Mouse (Mus musculus) G1E-ER4 (cell line): ENCODE measurements around the gene Arhgap11a. TPM values are rescaled to one million over a fixed set of nuclear protein-coding genes. Genes with fewer than 3 reads are reported as not detected.

ENCODE experiments used
- GATA1 ChIP-seq: IDR thresholded peaks from one replicate; pipeline ENCODE4 v1.8.0; 2012; ENCODE audit warnings: low read length, inconsistent platforms
- polyA plus RNA-seq: library from polyadenylated mRNA; stranded (reverse); fragments of >175 nt; gene quantifications from 2 replicates; pipeline ENCODE4 v1.2.3, GENCODE M21; 2012

Arhgap11a gene
- polyA plus RNA-seq, result 12.4 and 14.2 TPM in 2 replicates

DNA sequence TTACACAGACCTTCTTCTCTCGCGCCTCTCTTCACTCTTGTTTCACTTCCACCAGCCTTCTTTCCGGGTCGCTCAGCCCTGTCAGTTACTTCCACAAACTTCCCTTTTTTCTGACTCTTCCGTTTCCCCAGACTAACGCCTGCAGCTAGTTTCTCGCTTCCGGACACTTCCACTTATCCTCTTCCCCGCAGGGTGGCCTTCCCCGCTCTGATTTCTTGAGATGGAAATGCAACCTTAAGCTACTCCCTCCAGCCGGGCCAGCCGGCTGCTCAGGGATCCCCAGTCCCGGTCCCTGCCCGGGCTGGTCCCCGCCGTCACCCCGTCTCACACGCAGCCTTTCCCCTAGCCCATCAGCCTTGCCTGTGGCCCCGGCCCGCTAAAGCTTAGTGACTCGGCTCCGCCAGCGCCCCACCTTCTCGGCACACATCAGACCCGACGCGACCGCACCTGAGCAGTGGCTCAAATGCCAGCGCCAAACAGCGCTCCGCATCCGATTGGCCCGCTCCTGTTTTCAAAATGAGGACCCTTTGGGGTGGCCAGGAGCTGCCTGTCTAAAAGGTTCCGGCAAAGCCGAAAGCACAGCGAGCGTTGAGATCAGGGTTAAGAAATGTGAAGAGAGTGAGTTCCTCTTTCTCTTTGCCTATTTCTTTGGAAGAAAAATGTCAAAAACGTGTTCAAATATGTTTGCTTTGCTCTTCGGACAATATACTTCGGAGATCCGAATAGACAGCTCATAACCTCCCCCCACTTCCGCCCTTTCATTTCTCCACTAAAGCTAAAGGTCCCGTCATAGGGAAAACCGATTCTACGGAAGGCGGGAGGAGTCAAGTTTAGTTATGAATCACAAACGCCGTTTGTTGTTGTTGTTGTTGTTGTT is at the start of gene Arhgap11a:
Arhgap11a (minus strand) TSS at position 417 of the 877 bp plus-strand sequence.
- no peak for TF ChIP-seq GATA1

DNA sequence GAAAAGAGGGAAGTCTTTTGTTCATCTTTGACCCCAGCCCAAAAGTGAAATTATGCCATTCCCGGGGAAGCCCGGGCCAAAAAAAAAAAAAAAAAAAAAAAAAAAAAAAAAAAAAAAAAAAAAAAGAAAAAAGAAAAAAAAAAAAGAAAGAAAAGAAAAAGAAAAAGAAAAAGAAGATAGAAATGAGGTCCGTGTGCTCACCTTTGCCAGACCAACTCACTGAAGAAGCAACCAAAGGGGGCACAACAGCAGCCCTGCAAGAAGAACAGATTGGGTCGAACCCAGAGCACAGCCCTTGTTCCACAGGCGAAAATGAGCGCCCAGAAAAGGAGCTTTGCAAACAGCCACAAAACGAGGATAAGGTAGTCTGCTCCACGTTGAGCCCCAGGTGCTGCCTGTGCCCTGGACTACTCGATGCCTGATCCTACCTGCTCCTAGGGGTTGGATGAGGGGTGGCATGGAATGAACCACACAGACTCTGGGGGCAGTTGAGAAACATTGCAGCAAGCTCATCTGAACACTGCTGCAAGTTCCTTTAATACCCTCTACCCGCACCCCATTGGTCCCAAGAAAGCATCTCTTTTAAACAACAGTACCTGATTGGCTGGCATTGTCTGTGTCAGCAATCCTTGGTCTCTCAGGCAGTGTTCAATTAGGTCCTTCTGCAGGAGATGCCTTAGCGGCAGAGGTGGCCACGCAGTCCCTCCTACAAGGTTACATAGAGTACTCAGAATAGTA is 45.1 kb upstream of the Arhgap11a start:
- no peak for TF ChIP-seq GATA1

DNA sequence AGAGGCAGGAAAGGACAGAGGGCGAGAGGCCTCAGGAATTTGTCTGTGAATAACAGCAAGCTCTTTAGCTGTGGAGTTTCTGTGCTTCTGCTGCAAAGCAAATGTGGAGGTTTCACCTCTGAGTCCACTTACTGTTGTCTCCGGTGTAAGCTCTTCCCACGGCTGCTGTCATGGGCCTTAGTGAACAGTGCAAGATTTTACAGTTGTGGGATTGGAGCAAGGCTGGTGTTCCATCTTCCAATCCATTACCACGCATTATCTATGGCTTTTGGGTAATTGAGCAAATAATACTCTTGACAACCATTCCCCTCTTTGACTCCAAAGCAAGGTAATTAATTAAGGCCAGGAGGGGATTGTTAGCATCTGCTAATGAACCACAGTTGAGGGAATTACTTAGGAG is 38.7 kb upstream of the Arhgap11a start:
- TF ChIP-seq GATA1, result no peak

DNA sequence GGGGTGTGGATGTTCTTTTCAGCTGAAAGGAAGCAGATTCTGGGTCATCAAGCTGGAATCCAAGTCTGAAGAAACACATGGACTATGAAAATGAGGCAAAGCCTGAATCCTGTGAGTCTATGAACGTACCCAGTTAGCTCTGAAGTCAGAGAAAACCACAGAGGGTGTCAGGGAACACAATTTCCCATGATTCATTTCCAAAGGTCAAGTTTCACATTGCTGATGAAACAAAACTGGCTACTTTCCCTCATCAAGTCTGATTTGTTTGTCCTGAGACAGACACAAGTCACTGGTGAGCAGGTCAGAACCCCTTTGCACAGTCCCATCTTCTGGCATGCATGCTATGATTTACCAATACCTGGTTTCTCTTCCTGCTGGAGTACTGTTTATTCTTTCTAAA is 37.6 kb upstream of the Arhgap11a start:
- TF ChIP-seq GATA1, result no peak

DNA sequence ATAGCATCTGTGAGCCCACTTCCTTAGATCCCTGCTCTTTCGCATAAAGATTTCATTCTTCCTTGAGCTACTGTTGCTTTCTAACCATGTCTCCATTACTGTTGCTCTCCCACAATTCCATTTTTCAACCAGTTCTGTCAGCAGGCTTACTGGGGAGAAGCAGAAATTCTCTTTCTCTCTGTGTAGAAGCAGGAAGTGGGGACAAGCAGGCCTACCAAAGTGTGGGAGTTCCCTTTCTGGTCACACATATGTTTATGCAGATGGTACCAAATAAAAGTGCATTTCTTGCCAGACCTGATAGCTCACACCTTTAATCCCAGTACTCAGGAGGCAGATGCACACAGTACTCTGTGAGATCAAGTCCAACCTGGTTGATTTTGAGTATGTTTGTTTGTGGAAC is 21.7 kb upstream of the Arhgap11a start:
- no peak for TF ChIP-seq GATA1

DNA sequence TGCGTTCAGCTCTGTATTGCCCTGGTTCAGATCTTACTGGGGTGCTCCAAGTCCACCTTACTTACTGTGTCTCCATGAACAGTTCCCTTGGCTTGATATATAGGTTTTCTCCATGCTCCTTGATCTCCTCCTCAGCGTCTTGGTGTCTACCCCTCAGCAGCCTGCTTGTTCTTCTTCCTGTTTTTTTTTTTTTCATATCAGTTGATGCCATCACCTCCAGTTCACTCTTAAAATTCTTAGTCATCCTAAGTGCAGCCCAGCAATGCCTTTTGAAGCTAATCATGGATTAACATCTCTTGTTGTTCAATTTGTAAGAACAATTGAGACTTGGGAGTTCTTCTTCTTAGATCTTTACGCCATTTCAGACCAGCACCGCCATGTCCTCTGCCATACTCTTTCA is 19.9 kb upstream of the Arhgap11a start:
- no peak for TF ChIP-seq GATA1

DNA sequence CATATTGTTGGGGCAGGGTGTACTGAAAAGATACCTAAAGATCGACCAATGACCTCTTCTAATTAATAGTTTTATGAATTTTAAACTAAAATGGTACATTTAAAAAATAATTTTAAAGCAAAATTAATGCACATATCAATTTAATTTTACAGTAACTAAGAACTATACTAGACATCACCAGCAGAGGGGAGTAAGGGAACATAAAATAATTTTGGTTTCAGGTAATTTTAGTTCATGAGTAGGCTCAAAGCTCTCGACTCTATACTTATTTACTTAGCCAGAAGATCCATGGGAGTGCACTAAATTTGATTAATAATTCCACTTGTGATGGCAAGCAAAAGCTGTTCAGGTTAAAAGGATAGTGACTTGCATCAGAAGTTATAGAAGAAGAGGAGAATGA is 17.7 kb upstream of the Arhgap11a start:
- no peak for TF ChIP-seq GATA1

DNA sequence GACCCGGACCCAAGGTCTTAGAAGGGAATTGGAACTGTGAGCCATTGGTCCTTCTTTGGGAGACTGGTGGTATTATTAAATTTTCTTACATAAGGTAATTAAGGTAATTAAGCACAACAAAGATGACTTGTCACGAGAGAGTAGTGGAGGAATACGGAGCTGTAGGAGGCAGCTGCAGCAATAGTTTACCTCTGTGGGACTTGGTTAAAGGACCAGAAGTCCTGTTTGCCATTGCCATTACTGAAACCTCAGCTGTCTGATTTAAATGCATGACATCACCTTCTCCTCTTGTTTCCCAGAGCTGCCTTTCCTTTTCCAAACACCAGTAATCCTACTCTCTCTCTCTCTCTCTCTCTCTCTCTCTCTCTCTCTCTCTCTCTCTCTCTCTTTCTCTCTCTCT is 680 bp upstream of the Arhgap11a start:
- no peak for TF ChIP-seq GATA1

DNA sequence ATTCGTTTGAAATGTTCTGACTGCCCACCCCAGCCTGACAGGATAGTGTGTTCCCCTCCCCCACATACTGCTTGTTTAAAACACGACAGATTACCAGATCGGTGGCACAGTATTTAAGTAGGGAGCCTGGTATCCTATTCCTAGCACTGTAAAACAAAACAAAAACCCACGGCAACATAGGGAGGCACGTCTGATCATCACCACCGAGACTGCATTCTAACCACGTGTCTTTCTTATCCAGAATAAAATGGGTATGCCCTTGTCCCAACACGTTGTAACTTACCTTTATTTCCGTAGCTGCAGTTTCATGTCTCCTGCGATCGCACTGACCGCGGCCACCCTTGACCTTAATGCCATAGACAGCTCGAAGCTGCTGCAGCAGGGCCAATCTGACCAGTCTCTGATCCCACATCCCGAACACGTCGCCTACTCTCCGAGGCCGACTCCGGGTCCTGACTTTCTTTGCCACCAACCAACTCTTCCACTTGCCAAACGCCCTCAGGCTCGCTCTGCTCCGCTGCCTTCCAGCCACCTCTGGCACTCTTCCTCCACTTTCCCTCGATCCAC is 700 bp downstream of the Arhgap11a start:
- TF ChIP-seq GATA1, result no peak

DNA sequence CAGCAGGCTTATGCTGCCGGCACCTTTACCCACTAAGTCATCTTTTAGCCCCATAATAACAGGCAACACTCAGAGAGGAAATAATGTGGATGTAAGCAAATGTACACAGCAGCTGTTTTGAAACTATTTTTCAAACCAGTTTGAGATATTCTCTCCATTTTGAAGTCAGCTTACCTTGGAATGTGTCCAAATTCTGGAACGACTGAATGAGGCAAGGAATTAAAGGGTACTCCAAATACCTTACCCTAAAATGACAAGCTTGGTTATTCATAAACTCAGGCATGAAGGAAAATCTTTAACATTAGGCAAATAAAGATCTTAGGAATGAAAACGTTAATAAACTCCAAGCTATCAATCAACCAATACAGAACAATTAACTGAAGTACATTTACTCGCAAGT is 3.4 kb downstream of the Arhgap11a start:
- TF ChIP-seq GATA1, result no peak

DNA sequence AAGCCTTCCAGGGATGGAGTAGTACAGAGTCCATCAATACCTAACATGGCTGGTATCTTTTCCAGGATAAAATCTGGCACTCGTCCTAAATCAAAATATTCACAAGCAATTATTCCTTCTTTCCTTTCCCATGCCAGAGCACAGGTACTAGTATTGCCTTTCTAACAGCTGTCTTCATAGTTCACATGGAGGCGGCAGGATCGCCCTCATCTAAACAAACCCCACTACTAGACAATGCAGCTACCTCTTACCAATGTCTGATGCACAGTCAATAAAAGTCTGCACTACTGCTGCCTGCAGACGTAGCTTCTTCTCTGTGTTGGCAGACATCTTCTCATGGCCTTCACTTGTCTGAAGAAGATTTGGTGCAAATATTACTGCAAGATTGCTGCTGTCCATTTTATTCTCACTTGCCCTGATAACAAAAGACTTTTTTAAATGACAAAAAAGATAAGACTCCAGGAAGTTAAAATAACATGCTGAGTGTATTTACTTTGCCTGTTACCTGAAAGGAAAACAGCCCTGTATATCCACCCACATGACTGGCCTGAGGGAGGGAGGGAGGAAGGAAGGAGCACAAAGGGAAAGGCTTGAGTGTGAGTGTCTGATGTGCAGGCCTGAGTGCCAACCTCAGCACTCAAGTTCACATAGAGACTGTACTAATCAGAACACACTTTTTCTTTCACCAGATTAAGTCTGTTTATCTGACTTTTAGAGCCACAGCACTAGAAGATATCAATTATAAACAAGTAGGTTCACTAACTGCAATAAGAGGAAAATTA is 6.6 kb downstream of the Arhgap11a start:
- no peak for TF ChIP-seq GATA1

DNA sequence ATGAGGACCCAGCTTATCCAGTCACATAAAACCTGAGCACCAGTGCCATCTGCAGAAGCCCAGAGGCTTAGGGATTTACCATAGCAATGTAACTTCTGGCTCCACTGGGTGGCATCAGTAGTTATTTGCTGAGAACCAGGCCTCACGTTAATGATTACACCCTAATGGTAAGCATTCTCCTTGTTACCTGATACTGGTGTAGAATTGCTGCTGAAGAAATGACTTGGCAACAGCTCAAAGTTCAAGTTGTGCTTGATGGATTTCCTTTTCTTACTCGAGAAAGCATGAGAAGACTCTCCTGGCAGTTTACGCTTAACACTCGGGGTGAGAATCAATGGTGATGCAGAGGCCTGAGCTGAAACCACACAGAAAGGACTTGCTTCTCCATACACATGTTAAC is 9.0 kb downstream of the Arhgap11a start:
- no peak for TF ChIP-seq GATA1

DNA sequence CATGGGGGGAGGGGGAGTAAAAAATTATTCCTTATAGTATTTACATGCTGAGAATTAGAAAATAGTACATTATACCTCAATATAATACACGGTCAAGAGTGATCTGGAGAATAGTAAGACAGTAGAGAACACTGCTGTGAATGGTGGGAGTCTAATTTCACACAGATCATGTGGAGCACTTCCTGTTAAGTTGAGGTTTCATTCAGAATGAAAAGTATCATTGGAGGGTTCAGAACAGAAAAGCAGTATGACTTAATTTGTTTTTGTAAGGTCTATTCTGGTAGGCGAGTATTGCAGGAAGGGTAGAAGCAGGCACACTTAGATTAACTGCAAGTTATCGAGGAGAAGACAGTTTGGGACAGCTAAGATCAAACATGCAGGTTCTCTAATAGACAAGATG is 13.2 kb downstream of the Arhgap11a start:
- no peak for TF ChIP-seq GATA1

DNA sequence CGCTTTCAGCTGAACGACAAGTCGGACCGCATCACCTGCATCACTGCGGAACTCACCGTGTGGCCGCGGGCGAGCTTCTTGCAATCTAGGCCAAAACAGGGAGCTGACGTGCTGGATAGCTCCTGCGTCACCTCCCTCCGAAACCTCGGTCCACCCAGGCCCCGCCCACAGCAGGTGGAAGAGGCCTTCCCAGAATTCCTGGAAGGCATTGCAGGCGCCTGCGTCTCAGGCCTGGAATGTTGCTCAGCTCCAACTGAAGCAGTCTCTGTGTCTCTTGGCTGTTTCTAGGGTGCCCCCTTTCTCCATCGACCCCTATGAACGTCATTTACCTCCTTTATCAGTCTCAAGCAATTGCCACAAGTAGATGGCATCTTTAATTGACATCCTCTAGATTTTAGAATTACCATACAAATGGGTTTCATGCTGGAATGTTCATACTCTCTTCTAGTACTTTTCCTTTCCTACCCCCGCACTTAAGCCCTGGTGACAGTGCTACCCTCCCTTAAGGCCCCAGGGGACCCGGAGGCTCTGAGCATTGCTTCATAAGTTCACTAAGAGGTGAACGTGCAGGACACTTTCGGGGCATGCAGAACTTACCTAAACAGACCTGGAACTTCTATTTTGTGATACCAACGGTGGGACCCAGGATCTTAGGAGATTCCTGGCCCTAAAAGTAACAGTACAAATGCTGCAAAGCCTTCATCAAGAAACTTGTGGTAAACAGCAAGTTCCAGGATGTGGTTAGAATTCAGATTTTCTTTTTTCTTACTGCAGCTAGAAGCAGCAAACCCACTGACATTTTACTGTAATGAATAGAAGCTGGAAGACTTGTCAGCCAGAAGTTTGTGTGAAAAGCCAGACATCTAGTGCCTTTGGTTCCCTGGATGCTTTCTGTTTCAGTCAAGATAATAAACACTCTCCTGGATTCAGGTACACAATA is 19.2 kb downstream of the Arhgap11a start, which contains the start of gene Scg5:
Scg5 (minus strand) TSS at position 179 of the 940 bp plus-strand sequence.
- no peak for TF ChIP-seq GATA1
